Mouse (Mus musculus): ENCODE measurements at regions not wholly inside any gene's neighbourhood (a gene's known extent, or its start where the extent isn't known, plus 50 kb on each side); places are given as distances from the start of the nearest gene placed in this dataset.
"Not testable (repeated sequence)": the region's sequence is repeated elsewhere in the genome, so short reads cannot be mapped to it uniquely, and the experiment has no call there.

DNA sequence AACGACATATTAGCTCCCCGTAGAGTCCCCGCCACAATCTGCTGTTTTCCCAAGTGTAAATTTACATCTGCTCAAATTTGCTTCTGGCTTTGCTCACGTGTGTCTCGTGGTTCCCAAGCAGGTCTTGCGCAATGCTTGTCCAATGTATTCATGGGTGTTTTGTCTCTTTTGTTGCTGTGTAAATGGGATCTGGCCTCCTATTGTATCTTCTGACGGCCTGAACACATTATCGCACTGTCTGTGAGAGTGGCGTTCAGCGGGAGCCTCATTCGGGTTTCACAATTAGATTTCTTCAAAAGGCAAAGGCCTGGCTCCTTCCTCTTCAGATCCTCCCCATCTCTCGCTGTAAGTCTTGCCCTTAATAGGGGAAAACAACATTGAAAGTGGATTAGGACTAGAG lies 274.5 kb downstream of the Fam19a5 start:
- DNase-seq (ENCODE audit: low spot score): no peak

DNA sequence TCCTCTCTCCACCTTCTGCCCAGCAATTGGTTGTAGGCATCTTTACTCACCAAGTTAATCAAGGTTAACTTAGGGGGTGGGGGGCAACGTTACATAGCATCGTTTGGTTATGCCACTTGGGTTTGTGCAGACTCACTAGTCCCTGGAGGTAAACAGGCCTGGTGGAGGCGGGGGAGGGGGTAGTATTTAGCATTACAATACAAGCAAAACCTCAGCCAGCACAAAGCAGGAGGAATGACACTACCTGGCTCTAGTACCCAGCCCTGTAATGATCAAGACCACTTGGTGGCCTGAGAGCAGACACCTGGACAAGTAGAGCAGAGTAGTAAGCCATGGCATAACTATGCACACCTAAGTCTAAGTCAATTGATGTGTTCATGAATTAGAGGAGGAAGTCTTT lies 298.0 kb downstream of the Fam19a5 start:
- DNase-seq (ENCODE audit: low spot score): no peak

DNA sequence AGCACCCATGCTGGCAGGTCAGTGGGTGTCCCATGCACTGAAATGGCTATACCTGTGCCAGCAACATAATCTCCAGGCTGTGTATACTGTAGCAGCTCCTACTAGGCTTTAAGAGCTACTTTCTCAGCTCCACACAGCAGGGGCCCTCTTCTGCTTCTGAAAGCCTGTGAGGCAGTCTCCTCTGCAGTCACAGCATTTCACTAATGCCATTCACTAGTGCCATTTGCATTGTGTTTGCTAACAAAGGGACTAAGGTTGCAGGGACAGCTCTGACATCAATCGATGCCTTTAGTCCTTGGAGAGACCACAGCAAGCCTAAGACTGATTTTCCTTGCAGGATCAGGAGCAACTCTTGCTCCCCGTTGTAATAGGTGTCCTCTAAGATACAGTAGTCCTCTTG lies 315.0 kb downstream of the Fam19a5 start:
- DNase-seq (ENCODE audit: low spot score): no peak

DNA sequence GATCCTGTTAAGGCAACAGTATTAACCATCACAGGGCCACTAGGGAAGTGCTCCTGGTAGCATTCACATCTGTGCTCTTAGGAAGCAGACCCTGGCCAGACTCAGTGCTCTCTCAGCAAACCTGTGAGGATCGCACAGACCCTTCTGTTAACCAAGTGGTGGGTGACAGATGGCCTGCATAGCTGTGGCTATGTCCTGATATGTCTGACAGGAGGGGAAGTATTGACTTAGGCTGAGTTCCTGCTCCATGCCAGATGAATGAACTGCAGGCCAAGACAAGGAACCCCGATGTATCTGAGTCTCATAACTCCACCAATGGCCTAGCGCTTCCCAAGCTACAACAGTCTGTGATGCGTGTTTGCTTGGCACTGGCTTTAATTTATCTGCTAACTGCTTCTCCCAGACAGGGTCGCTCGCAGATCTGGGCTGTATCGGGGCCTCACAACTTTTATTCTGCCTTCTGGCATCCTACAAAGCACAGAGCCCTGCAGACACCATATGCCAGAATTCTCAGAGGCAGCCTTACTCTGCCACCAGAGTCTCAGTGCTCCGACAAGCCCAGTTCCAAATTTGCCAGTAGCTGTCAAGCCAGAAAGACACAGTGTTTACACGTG lies 332.3 kb downstream of the Fam19a5 start:
- DNase-seq (ENCODE audit: low spot score): no peak

DNA sequence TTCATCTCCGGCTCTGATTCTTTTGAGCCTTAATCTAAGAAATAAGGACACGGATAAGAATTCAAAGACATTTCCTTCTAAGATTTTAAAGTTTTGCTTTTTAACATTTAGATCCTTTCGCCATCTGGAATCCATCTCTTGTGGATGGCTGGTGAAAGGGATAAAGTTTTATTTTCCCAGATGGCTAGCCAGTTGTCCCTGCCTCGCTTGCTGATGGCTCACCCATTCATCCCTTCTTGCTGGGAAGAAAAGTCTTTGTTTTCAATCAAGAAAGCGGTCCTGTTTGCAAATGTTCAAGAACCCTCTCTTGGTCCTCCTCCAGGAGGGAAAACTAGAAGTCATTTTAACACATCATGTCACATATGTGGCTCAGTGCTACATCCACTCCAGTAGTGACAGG lies 346.8 kb downstream of the Fam19a5 start:
- no peak for DNase-seq (ENCODE audit: low spot score)

DNA sequence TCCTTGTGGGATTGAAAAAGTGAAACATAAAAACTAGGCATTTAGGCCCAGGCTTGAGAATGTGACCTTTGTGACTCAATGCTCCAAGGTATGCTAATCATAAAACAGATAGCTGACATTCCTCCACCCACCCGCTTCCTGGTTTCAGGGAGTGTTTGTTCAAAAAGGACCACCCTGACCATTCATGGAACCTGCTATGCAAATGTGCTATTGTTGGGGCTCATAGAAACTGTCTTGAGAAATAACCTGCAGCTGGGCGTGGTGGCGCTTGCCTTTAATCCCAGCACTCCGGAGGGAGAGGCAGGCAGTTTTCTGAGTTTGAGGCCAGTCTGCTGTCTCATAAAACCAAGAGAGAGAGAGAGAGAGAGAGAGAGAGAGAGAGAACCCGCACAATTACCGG lies 350.8 kb downstream of the Fam19a5 start:
- DNase-seq (ENCODE audit: low spot score): not testable (repeated sequence)

DNA sequence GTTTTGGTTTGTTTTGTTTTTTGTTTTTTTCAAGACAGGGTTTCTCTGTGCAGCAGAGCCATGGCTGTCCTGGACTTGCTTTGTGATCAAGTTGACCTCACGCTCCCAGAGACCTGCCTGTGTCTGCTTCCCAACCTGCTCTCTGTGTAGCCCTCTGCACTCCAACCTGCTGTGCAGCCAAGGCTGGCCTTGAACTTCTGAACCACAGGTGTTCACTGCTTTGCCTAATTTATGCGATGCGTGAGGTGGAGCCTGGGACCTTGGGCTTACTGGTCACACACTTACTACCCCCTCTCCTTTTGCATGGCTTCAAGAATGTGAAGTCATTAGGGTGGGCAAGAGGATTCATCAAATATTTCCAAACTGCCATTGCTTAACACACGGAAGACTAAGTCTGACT lies 354.6 kb downstream of the Fam19a5 start:
- DNase-seq (ENCODE audit: low spot score): no peak

DNA sequence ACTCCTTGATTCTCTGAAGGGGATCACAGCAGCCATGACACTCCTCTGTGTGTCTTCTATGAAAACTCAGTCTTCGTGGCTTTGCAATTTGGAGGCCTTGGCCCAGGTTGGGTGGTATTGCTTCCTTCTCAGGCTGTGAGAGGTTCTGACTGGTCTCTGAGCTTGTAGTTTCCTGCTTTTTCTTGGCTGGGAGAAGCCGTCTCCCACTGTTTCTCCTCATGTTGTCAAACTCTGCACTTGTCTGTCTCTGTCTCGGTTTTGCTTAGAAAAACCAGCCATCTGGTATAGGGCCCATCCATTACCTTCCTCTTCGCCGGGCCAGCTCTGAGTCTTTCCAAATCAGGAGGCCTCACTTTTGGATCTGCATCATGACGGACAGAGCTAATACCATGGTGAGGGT lies 360.3 kb downstream of the Fam19a5 start:
- no peak for DNase-seq (ENCODE audit: low spot score)

DNA sequence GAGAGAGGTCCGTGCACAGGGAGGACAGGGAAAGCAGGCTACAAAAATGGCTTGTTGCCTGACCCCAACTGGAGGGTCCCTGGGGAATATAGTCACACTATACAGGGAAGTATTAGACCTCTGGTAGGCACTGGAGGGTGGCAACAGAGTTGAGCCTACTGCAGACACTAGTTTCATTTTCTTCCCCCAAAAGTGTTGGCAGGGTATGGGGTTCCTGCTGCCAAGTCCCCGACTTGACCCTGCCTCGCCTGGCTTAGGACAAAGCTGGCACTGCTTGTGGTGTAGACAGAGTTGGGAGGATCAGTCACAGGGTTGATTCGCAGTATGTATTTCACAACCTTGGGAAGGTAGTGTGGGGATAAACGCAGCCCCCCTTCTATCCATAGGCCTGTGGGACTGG lies 362.2 kb downstream of the Fam19a5 start:
- no peak for DNase-seq (ENCODE audit: low spot score)

DNA sequence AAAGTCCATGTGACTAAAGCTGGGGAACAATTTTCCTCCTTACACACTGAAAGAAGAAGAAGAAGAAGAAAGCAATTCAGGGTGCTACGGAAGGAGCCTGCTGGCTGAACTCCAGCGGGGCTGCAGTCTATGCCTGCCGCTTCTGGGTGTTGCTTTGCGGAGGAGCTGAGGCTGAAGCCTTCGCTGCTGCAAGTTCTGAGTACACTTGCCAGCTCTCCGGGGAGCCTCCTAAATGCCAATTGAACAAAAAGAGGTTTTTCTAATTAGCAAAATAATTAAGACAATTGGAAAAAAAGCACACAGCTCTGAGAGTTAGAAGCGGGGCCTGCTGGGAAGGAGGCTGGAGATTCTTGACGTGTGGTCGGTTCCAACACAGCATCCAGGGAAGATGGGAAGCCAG lies 378.0 kb downstream of the Fam19a5 start:
- DNase-seq (ENCODE audit: low spot score): no peak

DNA sequence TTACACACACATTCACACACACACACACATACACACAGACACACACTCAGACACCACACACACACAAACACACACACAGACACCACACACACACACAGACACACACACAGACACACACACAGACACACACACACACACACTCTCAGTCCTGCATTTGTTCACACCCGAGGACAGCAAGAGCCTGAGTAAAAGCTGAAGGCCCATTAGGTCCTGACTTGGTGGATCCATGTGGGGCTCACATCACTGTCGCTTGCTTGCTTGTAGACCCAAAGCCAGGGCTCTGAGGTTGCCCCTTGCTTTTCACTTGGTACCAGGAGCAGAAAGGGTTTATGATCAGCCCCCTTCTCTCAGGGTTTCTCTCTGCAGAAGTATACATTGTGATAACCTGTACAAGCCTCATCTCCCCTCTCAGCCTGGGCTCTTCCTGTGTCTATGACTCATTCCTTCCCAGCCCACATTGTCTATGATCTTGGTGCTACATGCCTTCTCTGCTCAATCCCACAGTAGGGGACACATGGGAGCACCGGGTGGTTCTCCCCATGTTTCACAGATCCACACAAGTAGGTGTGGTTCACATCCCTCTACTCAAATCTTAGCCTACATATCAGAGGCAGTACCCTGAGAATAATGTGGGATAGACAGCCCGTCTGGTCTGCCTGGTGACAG lies 378.8 kb downstream of the Fam19a5 start:
- DNase-seq (ENCODE audit: low spot score): no peak

DNA sequence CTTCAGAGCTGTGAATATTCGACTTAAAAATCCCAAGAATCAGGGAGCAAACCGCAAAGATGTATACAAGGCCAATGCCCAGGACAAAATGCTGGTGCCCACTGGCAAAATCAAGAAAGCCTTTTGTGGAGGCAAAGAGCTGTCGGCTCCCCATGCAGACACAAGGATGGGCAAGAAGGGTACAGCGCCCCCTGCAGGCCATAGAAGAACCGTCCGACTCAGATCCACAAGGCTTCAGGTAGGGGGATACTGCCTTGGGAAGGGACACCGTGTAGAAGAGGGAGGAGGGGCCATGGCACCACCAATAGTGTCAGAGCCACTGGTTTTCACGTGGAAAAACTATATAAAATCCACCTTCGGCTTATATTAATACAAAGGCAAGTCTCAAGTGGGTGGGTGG lies 379.8 kb downstream of the Fam19a5 start:
- no peak for DNase-seq (ENCODE audit: low spot score)

DNA sequence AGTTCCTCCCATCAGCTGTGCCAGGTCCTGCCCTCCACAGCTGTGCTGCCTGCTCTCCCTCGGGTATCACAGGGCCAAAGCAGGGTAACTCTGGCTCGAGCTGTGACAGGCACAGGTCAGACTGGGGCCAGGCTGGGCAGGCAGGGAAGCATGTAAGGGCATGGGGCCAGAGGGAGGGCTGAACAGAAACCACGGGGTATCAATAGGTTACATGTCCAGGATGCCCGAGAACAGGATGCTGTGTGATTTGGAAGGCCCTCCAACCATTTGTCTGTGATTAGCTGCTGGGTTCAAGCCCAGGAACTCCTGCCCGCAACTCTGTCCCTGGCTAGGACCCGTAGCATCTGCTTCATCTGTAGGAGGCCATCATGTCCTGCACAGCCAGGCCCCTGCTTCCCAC lies 391.9 kb downstream of the Fam19a5 start:
- no peak for DNase-seq (ENCODE audit: low spot score)

DNA sequence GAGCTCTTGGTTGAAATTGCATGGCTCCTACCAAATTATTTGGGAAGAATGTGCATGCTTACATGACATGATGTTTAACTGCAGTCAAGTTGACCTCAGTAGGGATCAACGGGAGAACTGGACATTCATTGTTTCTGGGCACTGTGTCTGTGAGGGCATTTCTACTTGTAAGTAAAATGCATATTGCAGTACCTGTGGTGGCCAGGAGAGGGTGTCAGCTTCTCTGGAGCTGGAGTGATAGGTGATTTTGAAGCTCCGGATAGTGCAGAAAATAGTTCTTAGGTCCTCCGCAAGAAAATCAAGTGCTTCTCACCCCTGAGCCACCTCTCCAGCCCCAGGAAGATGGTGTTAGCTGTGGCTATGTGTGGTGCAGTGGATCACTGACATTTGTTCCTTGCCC lies 396.7 kb downstream of the Fam19a5 start:
- DNase-seq (ENCODE audit: low spot score): no peak

DNA sequence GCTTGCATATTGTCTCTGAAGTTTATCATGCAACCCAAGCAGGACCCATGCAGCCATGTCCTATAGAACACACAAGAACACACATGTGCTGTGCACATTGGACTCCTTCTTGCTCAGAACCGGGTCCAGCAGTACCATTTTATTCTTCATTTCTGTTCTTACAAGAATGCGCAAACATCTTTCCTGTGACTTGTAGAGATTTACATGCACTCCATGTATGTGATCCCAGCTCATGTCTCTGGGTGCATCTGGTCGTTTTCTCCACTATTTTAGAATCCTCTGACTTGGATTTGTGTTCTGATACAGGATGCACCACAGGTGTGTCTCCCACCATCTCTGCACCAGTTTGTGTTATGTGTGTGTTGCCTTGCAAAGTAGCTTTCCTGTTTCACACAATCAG lies 408.4 kb downstream of the Fam19a5 start:
- no peak for DNase-seq (ENCODE audit: low spot score)

DNA sequence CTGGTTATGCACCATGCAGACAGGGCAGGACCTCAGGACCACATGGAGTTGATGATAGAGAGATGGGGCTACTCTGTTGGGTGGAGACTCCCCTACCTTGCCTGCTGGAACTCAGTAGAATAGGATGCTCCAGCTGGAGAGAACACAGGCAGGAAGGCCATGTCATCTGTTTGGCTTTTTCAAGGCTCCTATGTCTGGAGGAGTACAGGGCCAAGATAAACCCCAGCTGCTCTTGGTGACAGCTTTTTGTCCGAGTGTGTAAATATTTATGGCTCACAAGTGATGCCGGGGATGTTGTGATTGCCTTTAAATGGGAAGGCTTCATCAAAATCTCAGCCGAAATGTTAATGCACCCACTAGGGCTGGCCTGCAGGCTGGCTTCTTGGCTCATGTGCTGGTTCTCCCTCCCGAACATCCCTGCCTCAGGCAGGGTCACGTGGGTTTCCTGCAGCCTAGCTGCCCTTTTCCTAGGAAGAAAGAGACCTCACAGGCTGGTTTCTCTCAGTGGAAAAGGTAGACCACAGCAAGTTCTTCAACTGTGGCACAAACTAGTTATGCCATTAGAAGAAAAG lies 411.7 kb downstream of the Fam19a5 start:
- DNase-seq (ENCODE audit: low spot score): no peak

DNA sequence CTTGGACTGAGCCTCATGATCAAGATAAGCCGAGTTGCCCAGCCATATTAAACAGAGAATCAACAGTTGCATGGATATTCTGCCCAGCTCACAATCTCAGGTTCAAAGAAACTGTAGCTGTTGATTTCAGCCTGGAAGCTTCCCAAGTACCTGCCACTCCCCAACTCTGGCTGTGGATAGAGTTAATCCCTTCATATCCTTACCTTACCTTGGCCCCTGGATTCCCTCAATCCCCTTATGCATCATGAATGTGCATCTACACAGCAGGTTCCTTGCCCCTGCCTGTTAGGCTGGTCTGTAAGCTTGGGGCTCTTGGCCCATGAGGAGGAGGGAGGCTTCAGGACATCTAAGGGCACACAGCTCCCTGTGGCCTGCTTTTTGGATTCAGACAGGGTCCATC lies 414.8 kb downstream of the Fam19a5 start:
- no peak for DNase-seq (ENCODE audit: low spot score)

DNA sequence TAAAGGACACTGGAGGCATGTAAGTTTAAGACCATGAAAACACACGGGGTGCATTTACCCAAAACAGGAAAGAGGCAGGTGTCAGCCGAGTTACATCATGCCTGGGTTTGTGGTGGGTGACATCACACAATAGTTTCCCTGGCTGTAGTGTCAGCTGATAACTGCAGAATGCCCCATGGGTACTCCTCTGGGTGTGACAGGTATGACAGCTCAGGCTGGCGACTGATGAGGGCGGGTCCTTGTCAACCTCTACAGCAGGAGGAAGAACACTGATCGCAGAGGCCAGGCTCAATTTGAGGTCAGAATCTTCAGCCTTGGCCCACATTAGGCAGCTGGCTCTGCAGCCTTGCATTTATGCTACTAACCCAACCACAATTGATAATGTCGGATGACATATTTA lies 428.5 kb downstream of the Fam19a5 start:
- DNase-seq (ENCODE audit: low spot score): no peak

DNA sequence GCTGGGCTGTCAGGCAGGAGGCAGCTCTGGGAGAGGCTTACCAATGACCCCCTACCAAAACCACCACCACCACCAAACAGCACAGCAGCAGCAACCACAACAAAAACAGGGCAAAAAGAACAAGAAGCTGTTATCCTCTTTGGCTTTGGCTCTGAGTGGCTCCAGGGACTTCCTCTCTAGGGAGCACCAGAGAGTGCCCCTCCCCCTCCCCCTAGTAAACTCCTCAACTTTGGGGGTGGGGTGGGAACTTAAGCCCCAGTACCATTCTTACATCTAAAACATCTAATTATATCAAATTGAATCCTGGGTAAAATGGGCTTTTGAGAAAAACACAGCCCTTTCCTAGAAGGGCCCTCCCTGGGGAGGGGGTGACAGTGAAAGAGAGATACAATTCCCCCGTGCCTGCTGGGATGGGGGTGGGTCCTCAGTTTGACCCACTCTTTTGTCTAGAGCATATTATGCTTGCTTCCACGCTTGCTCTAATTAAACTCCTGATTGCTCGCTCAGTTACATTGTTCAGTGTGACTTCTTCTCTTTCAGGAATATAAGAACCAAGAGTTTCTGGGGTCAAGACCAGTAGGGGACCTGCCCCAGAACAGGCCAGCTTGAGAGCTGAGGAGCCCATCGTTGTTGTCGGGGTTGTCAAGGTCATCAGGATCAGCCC lies 443.4 kb downstream of the Fam19a5 start:
- no peak for DNase-seq (ENCODE audit: low spot score)

DNA sequence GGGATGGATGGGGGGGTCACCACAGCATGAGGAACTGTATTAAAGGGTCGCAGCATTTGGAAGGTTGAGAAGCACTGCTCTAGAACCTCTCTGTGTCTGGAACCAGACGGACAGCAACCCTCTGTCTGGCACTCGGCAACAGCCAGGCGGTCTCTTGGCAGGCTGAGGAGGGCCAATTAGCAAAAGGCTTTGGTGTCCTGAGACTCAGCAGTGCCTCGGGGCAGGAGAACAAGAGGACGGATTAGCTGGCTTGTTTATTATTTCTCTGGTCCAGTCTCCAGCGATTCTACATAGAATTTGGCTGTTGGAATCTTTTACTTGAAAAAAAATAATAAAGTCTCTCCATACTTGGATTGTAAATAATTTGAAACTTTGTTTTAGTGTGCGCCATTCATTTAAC lies 450.4 kb downstream of the Fam19a5 start:
- DNase-seq (ENCODE audit: low spot score): no peak

DNA sequence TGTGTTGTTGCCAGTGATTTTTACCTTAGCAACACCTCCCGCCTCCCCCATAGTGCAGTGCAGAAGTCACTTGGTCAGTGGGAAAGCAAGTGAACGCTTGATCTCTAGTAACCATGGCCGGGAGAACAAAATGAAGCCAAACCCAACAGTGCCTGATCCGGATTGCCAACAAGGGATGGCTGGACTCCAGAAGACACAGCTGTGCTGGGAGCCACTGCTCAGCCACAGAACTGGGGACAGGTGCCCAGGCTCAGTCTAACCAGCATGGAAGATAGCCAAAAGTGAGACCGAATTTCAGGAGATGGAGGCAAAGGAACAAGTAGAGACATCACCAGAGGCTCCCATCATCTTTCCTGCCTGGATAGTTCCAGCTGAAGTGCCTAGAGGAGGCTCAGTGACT lies 473.0 kb downstream of the Fam19a5 start:
- no peak for DNase-seq (ENCODE audit: low spot score)

DNA sequence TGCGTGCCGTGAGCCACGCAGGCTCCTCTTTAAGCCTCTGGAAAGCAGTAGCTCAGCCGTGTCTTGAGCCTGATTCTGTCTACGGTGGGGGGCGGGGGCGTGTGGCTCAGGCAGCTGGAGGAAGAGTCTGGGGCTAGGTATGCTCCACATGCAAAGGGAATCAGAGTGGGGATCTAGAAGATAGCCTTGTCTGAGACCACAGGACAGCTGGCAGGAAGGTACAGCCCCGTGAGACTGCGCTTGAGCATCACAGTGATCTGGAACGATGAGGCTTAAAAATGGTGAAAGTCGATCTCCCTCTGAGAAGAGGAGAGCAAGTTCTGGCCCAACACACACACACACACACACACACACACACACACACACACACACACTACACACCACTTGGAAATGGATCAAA lies 488.7 kb downstream of the Fam19a5 start:
- DNase-seq (ENCODE audit: low spot score): no peak

DNA sequence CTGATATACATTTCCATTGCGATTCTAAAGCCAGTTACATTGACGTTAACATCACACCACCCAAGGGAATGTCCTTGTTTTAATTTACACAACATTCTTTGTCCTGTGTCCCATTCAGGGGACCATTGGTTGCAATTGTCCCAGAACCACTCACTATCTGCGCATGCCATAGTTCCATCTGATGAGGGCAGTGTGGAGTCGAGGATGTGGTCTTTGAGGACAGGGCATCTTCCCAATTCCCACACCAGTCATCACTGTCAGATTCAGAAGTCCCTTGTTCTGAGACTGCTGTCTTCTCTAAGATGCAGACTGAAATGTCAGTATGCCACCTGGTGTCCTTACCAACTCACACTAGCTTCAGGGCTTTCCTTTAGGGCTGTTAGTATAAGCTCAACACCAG lies 489.6 kb downstream of the Fam19a5 start:
- DNase-seq (ENCODE audit: low spot score): peak; percentile 0

DNA sequence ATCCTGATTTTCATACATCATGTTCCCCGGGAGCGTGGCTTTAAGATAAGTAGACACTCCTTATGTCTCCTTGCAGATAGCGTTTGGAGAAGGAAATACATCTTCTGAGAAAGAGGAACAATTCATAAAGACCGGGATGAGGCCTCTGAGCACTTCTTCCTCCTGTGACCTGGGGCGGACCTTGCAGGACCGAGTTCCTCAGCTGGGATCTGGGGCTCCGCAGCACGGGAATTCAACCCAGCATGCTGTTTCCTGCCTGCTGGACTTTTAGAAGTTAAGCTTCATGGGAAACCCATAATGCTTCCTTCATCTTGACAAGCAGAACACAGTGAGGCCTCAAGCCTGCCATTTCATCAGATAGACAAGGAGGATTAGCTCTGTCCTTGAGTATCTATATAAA lies 491.4 kb downstream of the Fam19a5 start:
- no peak for DNase-seq (ENCODE audit: low spot score)

Measured in lung, postnatal 25 days (tissue).